Mouse (Mus musculus) forebrain, embryonic 11.5 days (tissue): Measurements from ENCODE around the gene Fam114a1. TPM values are rescaled to one million over a fixed set of nuclear protein-coding genes. Genes with fewer than 3 reads are reported as not detected.

Experiments used
- ATAC-seq: fragments of 200-750 bp; cut with Nextera tagmentation; replicated peaks from 2 replicates; pipeline ENCODE4 v1.8.0; 2017; ENCODE audit warnings: moderate TSS enrichment; ENCODE audit not compliant: low FRiP score
- DNase-seq: peaks from one replicate; pipeline ENCODE4 v3.0.0-alpha.2; 2017; ENCODE audit warnings: low spot score
- H3K27ac ChIP-seq: fragments of 300-500 bp; sonication (generic); 2 replicates; pipeline ENCODE4 v1.5.1; 2014; ENCODE audit warnings: low read depth, low read length
- H3K27me3 ChIP-seq: fragments of 300-500 bp; sonication (generic); 2 replicates; pipeline ENCODE4 v1.6.1; 2014; ENCODE audit warnings: mild to moderate bottlenecking, low read length, mixed read lengths; ENCODE audit not compliant: control insufficient read depth, insufficient read depth
- H3K36me3 ChIP-seq: fragments of 300-500 bp; sonication (generic); 2 replicates; pipeline ENCODE4 v1.6.1; 2014; ENCODE audit warnings: mild to moderate bottlenecking, low read length, moderate library complexity, mixed read lengths; ENCODE audit not compliant: control insufficient read depth, insufficient read depth
- H3K4me1 ChIP-seq: fragments of 300-500 bp; sonication (generic); replicated peaks from 2 replicates; pipeline ENCODE4 v1.6.1; 2014; ENCODE audit warnings: low read length, mixed read lengths; ENCODE audit not compliant: control insufficient read depth, insufficient read depth
- H3K4me2 ChIP-seq: fragments of 300-500 bp; sonication (generic); 2 replicates; pipeline ENCODE4 v1.6.1; 2014; ENCODE audit warnings: low read depth, mild to moderate bottlenecking, low read length, moderate library complexity, mixed read lengths; ENCODE audit not compliant: severe bottlenecking
- H3K4me3 ChIP-seq: fragments of 300-500 bp; sonication (generic); 2 replicates; pipeline ENCODE4 v1.5.1; 2014; ENCODE audit warnings: low read depth, low read length
- H3K9ac ChIP-seq: fragments of 300-500 bp; sonication (generic); 2 replicates; pipeline ENCODE4 v1.6.1; 2014; ENCODE audit warnings: low read length
- H3K9me3 ChIP-seq: fragments of 300-500 bp; sonication (generic); 2 replicates; pipeline ENCODE4 v1.6.1; 2016; ENCODE audit warnings: low read length, mixed read lengths; ENCODE audit not compliant: control insufficient read depth
- WGBS: fragments of 180-500 bp; shearing (Covaris S2); extraction: QIAGEN DNeasy Blood & Tissue Kit; methylation state at CpG from one replicate; pipeline ENCODE4 v1.1.7; 2014; 5-methylcytosine and 5-hydroxymethylcytosine counted together
- polyA plus RNA-seq: library from polyadenylated mRNA; unstranded; fragments of >200 nt; fragmentation: Nextera tagmentation; extraction: Ambion mirVana; gene quantifications from 2 replicates; pipeline ENCODE4 v1.2.1, GENCODE M21; 2014

Fam114a1 gene
- polyA plus RNA-seq, 1 experiment from 2014 or later, result 16.1 TPM

GRCm38 (mm10) chr5:64960857-64961391 lies 8.9 kb upstream of the Fam114a1 start:
- H3K4me1 ChIP-seq, result no peaks in the 10 kb centered on the region
- WGBS, result 94% methylated on average over 13 of the region's 13 CpGs
- DNase-seq (no peak), ATAC-seq (no peak)
- H3K27ac ChIP-seq, result no peak overlapping the region
- H3K9ac ChIP-seq, result no peak overlapping the region
- H3K27me3 ChIP-seq, result no peaks in the 10 kb centered on the region
- H3K9me3 ChIP-seq, result no peaks in the 10 kb centered on the region
- no peak overlapping the region for H3K4me2 ChIP-seq
- H3K4me3 ChIP-seq, result no peak overlapping the region
- no peaks in the 10 kb centered on the region for H3K36me3 ChIP-seq

DNA sequence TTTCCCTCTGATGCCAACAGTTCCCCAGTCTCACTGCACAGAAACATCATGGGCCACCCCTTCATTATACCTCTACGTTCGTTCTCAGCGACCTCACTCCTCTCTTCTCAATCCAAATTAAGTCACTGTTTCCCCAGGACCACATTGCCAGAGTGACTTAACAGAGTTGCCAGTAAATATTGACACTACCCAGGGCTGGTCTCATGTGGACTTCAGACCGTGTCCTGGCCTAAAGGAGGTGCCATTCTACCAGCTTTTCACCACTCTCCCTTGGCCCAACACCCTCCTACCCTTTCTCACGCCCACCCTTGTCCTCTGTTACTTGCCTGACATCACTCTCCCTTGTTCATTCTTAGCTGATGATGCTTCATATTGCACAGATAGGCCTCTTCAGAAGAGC lies 6.6 kb upstream of the Fam114a1 start:
- Histone ChIP-seq H3K27ac (no peak overlapping the region), H3K9ac (no peak overlapping the region), H3K27me3 (no peaks in the 10 kb centered on the region), H3K4me1 (no peaks in the 10 kb centered on the region), H3K4me2 (no peak overlapping the region), H3K9me3 (no peaks in the 10 kb centered on the region), H3K36me3 (no peaks in the 10 kb centered on the region), H3K4me3 (no peak overlapping the region)
- DNase-seq (no peak), ATAC-seq (no peak)
- WGBS, result 87% methylated on average over 5 of the region's 5 CpGs

GRCm38 (mm10) chr5:64963735-64964134 lies 6.1 kb upstream of the Fam114a1 start:
- Histone ChIP-seq H3K4me2 (no peak overlapping the region), H3K27ac (no peak overlapping the region), H3K36me3 (no peaks in the 10 kb centered on the region), H3K9ac (no peak overlapping the region), H3K9me3 (no peaks in the 10 kb centered on the region), H3K27me3 (no peaks in the 10 kb centered on the region), H3K4me3 (no peak overlapping the region), H3K4me1 (no peaks in the 10 kb centered on the region)
- WGBS, result 93% methylated on average over 3 of the region's 3 CpGs
- no peak for DNase-seq
- ATAC-seq, result no peak

DNA sequence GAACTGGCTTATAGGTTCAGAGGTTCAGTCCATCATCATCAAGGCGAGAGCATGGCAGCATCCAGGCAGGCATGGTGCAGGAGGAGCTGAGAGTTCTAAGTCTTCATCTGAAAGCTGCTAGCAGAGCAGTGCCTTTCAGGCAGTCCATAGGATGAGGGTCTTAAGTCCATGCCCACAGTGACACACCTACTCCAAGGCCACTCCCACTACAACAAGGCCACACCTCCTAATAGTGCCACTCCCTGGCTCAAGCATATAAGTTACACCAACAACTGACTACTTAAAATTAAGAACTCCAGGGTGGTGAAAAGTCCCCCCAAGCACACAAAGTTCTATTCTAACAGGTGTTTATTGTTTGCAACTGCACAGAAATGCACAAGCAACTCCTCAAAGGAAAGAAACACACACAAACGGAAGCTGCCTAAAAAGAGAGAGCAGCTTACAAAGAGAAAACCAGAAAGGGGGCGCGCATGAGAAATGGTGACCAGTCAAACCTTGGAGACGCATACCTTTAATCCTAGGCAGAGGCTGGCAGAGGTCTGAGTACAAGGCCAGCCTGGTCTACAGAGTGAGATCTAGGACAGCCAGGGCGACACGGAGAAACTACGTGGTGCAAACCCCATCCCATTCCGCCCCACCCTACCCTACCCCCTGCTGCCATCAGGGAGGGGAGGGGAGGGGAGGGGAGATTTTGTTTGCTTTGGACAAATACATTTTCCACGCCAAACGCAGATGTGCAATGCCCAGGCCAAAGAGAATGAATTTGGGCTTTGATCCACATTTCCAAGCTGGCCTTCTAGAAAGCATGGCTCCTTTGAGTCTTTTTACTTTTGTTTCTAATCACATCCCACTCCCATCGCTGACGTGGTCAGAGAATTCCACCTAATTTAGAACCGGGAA lies 660 bp upstream of the Fam114a1 start:
- peak overlapping the region; percentile 71 for H3K9ac ChIP-seq
- no peaks in the 10 kb centered on the region; the same call in 1 of the 2 replicates for H3K4me1 ChIP-seq
- no peaks in the 10 kb centered on the region for H3K9me3 ChIP-seq
- no peaks in the 10 kb centered on the region for H3K27me3 ChIP-seq
- DNase-seq (peak; percentile 55), ATAC-seq (peak; percentile 60; the same call in 1 of the 2 replicates)
- no peak overlapping the region for H3K27ac ChIP-seq
- peak overlapping the region; percentile 91 for H3K4me2 ChIP-seq
- no peaks in the 10 kb centered on the region for H3K36me3 ChIP-seq
- peak overlapping the region; percentile 58 for H3K4me3 ChIP-seq
- WGBS, result 5% methylated on average over 14 of the region's 14 CpGs

DNA sequence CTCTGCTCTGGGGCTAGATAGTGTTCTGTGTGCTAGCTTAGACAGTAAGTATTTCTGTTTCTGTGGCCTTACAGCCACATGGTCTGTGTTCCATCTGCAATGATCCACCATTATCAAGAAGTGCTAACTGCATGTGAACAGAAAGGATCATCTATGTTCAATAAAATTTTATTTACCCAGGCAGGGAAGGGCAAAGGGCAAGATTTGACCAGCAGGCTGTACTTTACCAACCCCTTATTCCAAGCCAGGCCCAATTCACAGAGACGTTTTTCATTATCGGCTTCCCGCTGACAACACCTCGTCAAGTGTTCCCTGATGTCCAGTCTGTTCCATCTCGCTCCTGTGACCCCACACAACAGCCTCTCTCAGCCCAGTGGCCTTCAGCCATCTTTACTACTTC lies 5.2 kb downstream of the Fam114a1 start:
- WGBS, result 77% methylated on average over 5 of the region's 5 CpGs
- Histone ChIP-seq H3K36me3 (no peaks in the 10 kb centered on the region), H3K9ac (no peak overlapping the region)

GRCm38 (mm10) chr5:64977128-64977527 lies 7.3 kb downstream of the Fam114a1 start:
- no peak overlapping the region for H3K4me2 ChIP-seq
- no peak overlapping the region for H3K9ac ChIP-seq
- no peaks in the 10 kb centered on the region for H3K27me3 ChIP-seq
- DNase-seq (no peak), ATAC-seq (no peak)
- no peaks in the 10 kb centered on the region for H3K4me1 ChIP-seq
- no peaks in the 10 kb centered on the region for H3K36me3 ChIP-seq
- H3K27ac ChIP-seq, result no peak overlapping the region
- H3K9me3 ChIP-seq, result no peaks in the 10 kb centered on the region
- 77% methylated on average over 8 of the region's 8 CpGs for WGBS
- no peak overlapping the region for H3K4me3 ChIP-seq

More for the DNA sequence above, 5.2 kb downstream of the Fam114a1 start:
- no peak for DNase-seq
- H3K4me3 ChIP-seq, result no peak overlapping the region
- no peaks in the 10 kb centered on the region for H3K27me3 ChIP-seq
- H3K27ac ChIP-seq, result no peak overlapping the region
- no peak overlapping the region for H3K4me2 ChIP-seq
- no peaks in the 10 kb centered on the region; the same call in 1 of the 2 replicates for H3K4me1 ChIP-seq
- no peaks in the 10 kb centered on the region for H3K9me3 ChIP-seq
- no peak for ATAC-seq

GRCm38 (mm10) chr5:64985971-64986370 lies 16.1 kb downstream of the Fam114a1 start:
- H3K9ac ChIP-seq, result no peak overlapping the region
- WGBS, result 79% methylated on average over 7 of the region's 7 CpGs
- H3K9me3 ChIP-seq, result no peaks in the 10 kb centered on the region
- no peaks in the 10 kb centered on the region for H3K36me3 ChIP-seq
- H3K4me2 ChIP-seq, result no peak overlapping the region
- H3K27me3 ChIP-seq, result no peaks in the 10 kb centered on the region
- DNase-seq (no peak), ATAC-seq (no peak)
- H3K4me1 ChIP-seq, result no peaks in the 10 kb centered on the region
- H3K27ac ChIP-seq, result no peak overlapping the region
- H3K4me3 ChIP-seq, result no peak overlapping the region

GRCm38 (mm10) chr5:64989940-64990339 lies 20.1 kb downstream of the Fam114a1 start:
- WGBS, result 91% methylated on average over 1 of the region's 1 CpGs
- Histone ChIP-seq H3K36me3 (no peaks in the 10 kb centered on the region), H3K4me1 (no peaks in the 10 kb centered on the region), H3K27ac (no peak overlapping the region), H3K9me3 (no peaks in the 10 kb centered on the region), H3K9ac (no peak overlapping the region), H3K4me3 (no peak overlapping the region), H3K27me3 (no peaks in the 10 kb centered on the region), H3K4me2 (no peak overlapping the region)
- DNase-seq (no peak), ATAC-seq (no peak)
